Mouse (Mus musculus) G1E-ER4 (cell line): Measurements from ENCODE around the gene Iah1. TPM values are rescaled to one million over a fixed set of nuclear protein-coding genes. Genes with fewer than 3 reads are reported as not detected.

ENCODE experiments used
- GATA1 ChIP-seq: IDR thresholded peaks from one replicate; pipeline ENCODE4 v1.8.0; 2012; ENCODE audit warnings: low read length, inconsistent platforms
- polyA plus RNA-seq: library from polyadenylated mRNA; stranded (reverse); fragments of >175 nt; gene quantifications from 2 replicates; pipeline ENCODE4 v1.2.3, GENCODE M21; 2012

Gene Iah1
- polyA plus RNA-seq, 1 experiment: 107 TPM

- no peak for TF ChIP-seq GATA1
Observed at GRCm38 (mm10) chr12:21333766-21334165, 17.6 kb downstream of the Iah1 start.

GRCm38 (mm10) chr12:21335869-21336268, 19.7 kb downstream of the Iah1 start:
- no peak for TF ChIP-seq GATA1

GRCm38 (mm10) chr12:21337171-21337570, 21.0 kb downstream of the Iah1 start:
- no peak for TF ChIP-seq GATA1

- TF ChIP-seq GATA1: no peak
Observed at GRCm38 (mm10) chr12:21340674-21341073, 24.5 kb downstream of the Iah1 start.

- no peak for TF ChIP-seq GATA1
Observed at GRCm38 (mm10) chr12:21346972-21347371, 30.8 kb downstream of the Iah1 start.

- TF ChIP-seq GATA1: no peak
Observed at GRCm38 (mm10) chr12:21350113-21350876, 34.1 kb downstream of the Iah1 start.

- TF ChIP-seq GATA1: no peak
Observed at GRCm38 (mm10) chr12:21353681-21354080, 37.5 kb downstream of the Iah1 start.

- TF ChIP-seq GATA1: no peak
Observed at GRCm38 (mm10) chr12:21362686-21363085, 46.5 kb downstream of the Iah1 start.

- TF ChIP-seq GATA1: no peak
Observed at GRCm38 (mm10) chr12:21363195-21363594, 47.0 kb downstream of the Iah1 start.

- TF ChIP-seq GATA1: no peak
Observed at GRCm38 (mm10) chr12:21364624-21365435, 48.6 kb downstream of the Iah1 start.

- no peak for TF ChIP-seq GATA1
Observed at GRCm38 (mm10) chr12:21368376-21369086, 52.3 kb downstream of the Iah1 start.

GRCm38 (mm10) chr12:21369087-21369410, 52.9 kb downstream of the Iah1 start:
- no peak for TF ChIP-seq GATA1

GRCm38 (mm10) chr12:21370035-21370611, 53.9 kb downstream of the Iah1 start:
- TF ChIP-seq GATA1: no peak

GRCm38 (mm10) chr12:21373100-21373819, 57.1 kb downstream of the Iah1 start, which contains the start of gene Adam17:
Adam17 (minus strand) TSS chr12:21373632.
- TF ChIP-seq GATA1: no peak

Other genes starting within 250 kb of the Iah1 start
- 6.9 and 7.2 TPM in 2 replicates for gene Cpsf3, start 31.0 kb upstream of the Iah1 start, polyA plus RNA-seq
- gene Itgb1bp1, start 30.1 kb upstream of the Iah1 start, polyA plus RNA-seq: 20.7 and 26.8 TPM in 2 replicates
- gene Adam17, start 57.2 kb downstream of the Iah1 start, polyA plus RNA-seq: 23.6 and 25.1 TPM in 2 replicates
- 148 and 200 TPM in 2 replicates for gene Ywhaq, start 101.2 kb downstream of the Iah1 start, polyA plus RNA-seq